Mouse (Mus musculus) CD4-positive, CD25-positive, alpha-beta regulatory T cell, adult 2 months (primary cell): ENCODE results near the gene Uty.

Experiments
- DNase-seq: peaks from one replicate; pipeline ENCODE4 v3.0.0-alpha.2; 2012; ENCODE audit warnings: low read depth, low spot score

Gene Uty

GRCm38 (mm10) chrY:1245426-1245863 is at the start of gene Uty:
Gene Uty (minus strand): TSS chrY:1245759.
- peak; percentile 90 for DNase-seq

- DNase-seq = no peak
These were observed 48.1 kb upstream of the Uty start for GRCm38 (mm10) chrY:1293708-1294107.

GRCm38 (mm10) chrY:1286171-1286795 is 40.7 kb upstream of the Uty start, which contains the start of gene Ddx3y:
Gene Ddx3y (minus strand): TSS chrY:1286629.
- peak; percentile 92 for DNase-seq

- DNase-seq = peak; percentile 67
These were observed 40.2 kb upstream of the Uty start for GRCm38 (mm10) chrY:1285735-1286134.

GRCm38 (mm10) chrY:1246117-1246516 is 558 bp upstream of the Uty start:
- peak; percentile 38 for DNase-seq

GRCm38 (mm10) chrY:1244940-1245339 is 619 bp downstream of the Uty start:
- DNase-seq = peak; percentile 49

GRCm38 (mm10) chrY:1244421-1244820 is 1.1 kb downstream of the Uty start:
- DNase-seq = peak; percentile 18

GRCm38 (mm10) chrY:1220001-1220400 is 25.6 kb downstream of the Uty start:
- DNase-seq = peak; percentile 57

- DNase-seq = no peak
These were observed 67.1 kb downstream of the Uty start for GRCm38 (mm10) chrY:1178476-1178875.

- no peak for DNase-seq
These were observed 82.5 kb downstream of the Uty start for GRCm38 (mm10) chrY:1163054-1163453.

- no peak for DNase-seq
These were observed 129.4 kb downstream of the Uty start for GRCm38 (mm10) chrY:1116153-1116552.

GRCm38 (mm10) chrY:1114016-1114415 is 131.5 kb downstream of the Uty start:
- no peak for DNase-seq
